In the genomic region with DNA sequence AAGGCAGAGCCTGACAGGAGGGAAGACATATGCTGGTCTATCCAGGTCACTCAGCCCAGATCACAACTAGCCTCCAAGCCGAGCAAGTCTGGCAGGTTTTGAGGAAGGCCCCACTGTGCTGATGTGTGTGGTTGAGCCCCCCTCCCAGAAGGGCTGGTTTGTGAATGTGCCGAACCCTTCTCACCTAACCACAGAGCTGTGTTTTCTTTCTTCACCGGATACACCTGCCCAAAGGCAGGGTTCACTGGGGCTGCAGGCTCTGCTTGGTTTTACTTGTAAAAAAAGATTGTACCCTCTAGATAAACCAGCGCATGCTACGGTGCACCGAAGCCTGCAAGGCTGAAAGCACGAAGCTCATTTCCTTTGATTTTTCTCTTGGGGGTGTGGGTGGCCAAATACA, we compare ENCODE assay signal across 13 mouse cellular contexts. TPM values are rescaled to one million over a fixed set of nuclear protein-coding genes. Genes with fewer than 3 reads are reported as not detected.
DNase-seq lines count a peak whose midpoint lies in the region.
"Had no signal": no experiment of that assay in that cellular context is flagged by ENCODE, and none has a peak within 500 bp of the region (broad histone marks: within the 10 kb centered on the region; RNA-seq: fewer than 3 reads in every experiment).

No protein-coding gene starts in this region.

- no peaks in the 10 kb centered on the region for H3K4me1 ChIP-seq in limb, embryonic 10.5 days
- H3K4me1 ChIP-seq: embryonic facial prominence, embryonic 13.5 days; kidney, embryonic 15.5 days; lung, embryonic 15.5 days had no signal

- H3K27me3 ChIP-seq in limb, embryonic 10.5 days (ENCODE audit: low read depth, poor library complexity, severe bottlenecking): no peaks in the 10 kb centered on the region
- H3K27me3 ChIP-seq: embryonic facial prominence, embryonic 13.5 days; kidney, embryonic 15.5 days; lung, embryonic 15.5 days had no signal

- DNase-seq in heart, adult 11 months: peak; percentile 94
- no peak for DNase-seq in heart, postnatal 25 days (ENCODE audit: low spot score)
- peak; percentile 82 to 86 for DNase-seq in B cell, adult 2 months
- peak; percentile 32 to 57 for DNase-seq in lung, postnatal 4 days
- peak; percentile 65 to 74 for DNase-seq in spleen, postnatal 4 days (ENCODE audit: low spot score in 2 of 2)
- DNase-seq in layer of hippocampus, adult 9-11 months: no peak
- DNase-seq in limb, embryonic 10.5 days (ENCODE audit: low spot score): no peak
- no peak for DNase-seq in Muller cell, postnatal 12 days (ENCODE audit: inconsistent ontology term)

- no peaks in the 10 kb centered on the region for H3K9me3 ChIP-seq in limb, embryonic 10.5 days (replicated peaks)
- H3K9me3 ChIP-seq: embryonic facial prominence, embryonic 13.5 days; kidney, embryonic 15.5 days; lung, embryonic 15.5 days had no signal

- WGBS in limb, embryonic 10.5 days: 74% methylated on average over 7 of the region's 7 CpGs

- intact Hi-C loops in heart, postnatal 25 days (cut with DNase I): no loop called here

- no peak overlapping the region for H3K4me3 ChIP-seq in limb, embryonic 10.5 days
- H3K4me3 ChIP-seq: embryonic facial prominence, embryonic 13.5 days; kidney, embryonic 15.5 days; lung, embryonic 15.5 days had no signal

- no peak overlapping the region for H3K27ac ChIP-seq in limb, embryonic 10.5 days
- H3K27ac ChIP-seq: embryonic facial prominence, embryonic 13.5 days; kidney, embryonic 15.5 days; lung, embryonic 15.5 days had no signal

- no peaks in the 10 kb centered on the region for H3K36me3 ChIP-seq in limb, embryonic 10.5 days
- H3K36me3 ChIP-seq: embryonic facial prominence, embryonic 13.5 days; kidney, embryonic 15.5 days; lung, embryonic 15.5 days had no signal

RNA-seq across cellular contexts. Expression of a gene that starts 5.6 kb away (rescaled TPM):
- total RNA-seq in heart, postnatal 25 days (2021): under 1 TPM in 1 of 2 experiments, not detected in 1; 0.22 TPM
- 0.23 TPM in 1 of 2 replicates, not detected in the other for polyA plus RNA-seq in limb, embryonic 10.5 days (2016; fragmentation: Nextera tagmentation; extraction: Ambion mirVana)
- total RNA-seq: left cerebral cortex, postnatal 25 days had no signal
- polyA plus RNA-seq: embryonic facial prominence, embryonic 13.5 days; heart, postnatal 0 days had no signal

Comparison
In these comparisons a context has a peak if more than half of its experiments do, and no peak if none do; other contexts are left out.
1. DNase-seq: peak in heart, adult 11 months (single experiment), B cell, adult 2 months (2 of 2), lung, postnatal 4 days (2 of 2) and spleen, postnatal 4 days (2 of 2); none in heart, postnatal 25 days (single experiment), layer of hippocampus, adult 9-11 months (single experiment), limb, embryonic 10.5 days (single experiment) and Muller cell, postnatal 12 days (single experiment).